Mouse (Mus musculus) lung, embryonic 14.5 days (tissue): ENCODE data around the gene Sctr. TPM values are rescaled to one million over a fixed set of nuclear protein-coding genes. Genes with fewer than 3 reads are reported as not detected.

Experiments used
- ATAC-seq: fragments of 200-750 bp; cut with Nextera tagmentation; 2 replicates; pipeline ENCODE4 v1.8.0; 2017; ENCODE audit warnings: mild to moderate bottlenecking, moderate TSS enrichment, moderate library complexity; ENCODE audit not compliant: insufficient read depth
- DNase-seq: peaks from one replicate; pipeline ENCODE4 v3.0.0-alpha.2; 2015
- H3K27ac ChIP-seq: fragments of 300-500 bp; sonication (generic); 2 replicates; pipeline ENCODE4 v1.5.1; 2014; ENCODE audit warnings: low read depth, mild to moderate bottlenecking, moderate library complexity
- H3K27me3 ChIP-seq: fragments of 300-500 bp; sonication (generic); 2 replicates; pipeline ENCODE4 v1.6.1; 2014; ENCODE audit warnings: low read length, control low read depth; ENCODE audit not compliant: insufficient read depth
- H3K36me3 ChIP-seq: fragments of 300-500 bp; sonication (generic); 2 replicates; pipeline ENCODE4 v1.6.1; 2014; ENCODE audit warnings: control low read depth; ENCODE audit not compliant: insufficient read depth
- H3K4me1 ChIP-seq: fragments of 300-500 bp; sonication (generic); 2 replicates; pipeline ENCODE4 v1.6.1; 2014; ENCODE audit warnings: antibody characterized with exemption, control low read depth; ENCODE audit not compliant: insufficient read depth
- H3K4me2 ChIP-seq: fragments of 300-500 bp; sonication (generic); 2 replicates; pipeline ENCODE4 v1.6.1; 2014; ENCODE audit warnings: mild to moderate bottlenecking
- H3K4me3 ChIP-seq: fragments of 300-500 bp; sonication (generic); 2 replicates; pipeline ENCODE4 v1.5.1; 2014; ENCODE audit warnings: low read depth, low read length
- H3K9ac ChIP-seq: fragments of 300-500 bp; sonication (generic); 2 replicates; pipeline ENCODE4 v1.6.1; 2014
- H3K9me3 ChIP-seq: fragments of 300-500 bp; sonication (generic); 2 replicates; pipeline ENCODE4 v1.6.1; 2016; ENCODE audit warnings: low read depth, low read length, control low read depth
- CTCF ChIP-seq: IDR thresholded peaks from 2 replicates; pipeline ENCODE4 v1.5.1; 2016; ENCODE audit warnings: antibody characterized with exemption, low read depth
- WGBS: fragments of 180-500 bp; shearing (Covaris S2); extraction: QIAGEN DNeasy Blood & Tissue Kit; methylation state at CpG from one replicate; pipeline ENCODE4 v1.1.7; 2014; 5-methylcytosine and 5-hydroxymethylcytosine counted together
- polyA plus RNA-seq: library from polyadenylated mRNA; unstranded; fragments of >200 nt; fragmentation: Nextera tagmentation; extraction: Ambion mirVana; gene quantifications from 2 replicates; pipeline ENCODE4 v1.2.1, GENCODE M21; 2014

Sctr gene
- polyA plus RNA-seq, 1 experiment from 2014 or later, result 0.29 TPM

- H3K27me3 ChIP-seq, result no peaks in the 10 kb centered on the region
- no peak overlapping the region for H3K27ac ChIP-seq
- no peaks in the 10 kb centered on the region for H3K36me3 ChIP-seq
- ATAC-seq (no peak), DNase-seq (no peak)
- no peak overlapping the region for H3K9ac ChIP-seq
- 53% methylated on average over 3 of the region's 3 CpGs for WGBS
- no peak overlapping the region for H3K4me3 ChIP-seq
- no peaks in the 10 kb centered on the region for H3K9me3 ChIP-seq
- H3K4me2 ChIP-seq, result no peak overlapping the region
- TF ChIP-seq CTCF, result 0 out of 2 replicates have a peak, but pooled peaks have one; percentile 12
- no peaks in the 10 kb centered on the region for H3K4me1 ChIP-seq
Measured at GRCm38 (mm10) chr1:120018900-120019299, 12.2 kb downstream of the Sctr start.

- Histone ChIP-seq H3K36me3 (no peaks in the 10 kb centered on the region), H3K4me3 (no peak overlapping the region), H3K4me1 (no peaks in the 10 kb centered on the region), H3K27me3 (no peaks in the 10 kb centered on the region), H3K9ac (no peak overlapping the region), H3K4me2 (no peak overlapping the region), H3K27ac (no peak overlapping the region), H3K9me3 (no peaks in the 10 kb centered on the region)
- WGBS, result 84% methylated on average over 12 of the region's 12 CpGs
- ATAC-seq (no peak), DNase-seq (no peak)
- no peak for TF ChIP-seq CTCF
Measured at GRCm38 (mm10) chr1:120019428-120019827, 12.7 kb downstream of the Sctr start.

GRCm38 (mm10) chr1:120020322-120020897 is 13.7 kb downstream of the Sctr start:
- no peak overlapping the region for H3K9ac ChIP-seq
- no peaks in the 10 kb centered on the region for H3K27me3 ChIP-seq
- H3K27ac ChIP-seq, result no peak overlapping the region
- 0 out of 2 replicates have a peak, but pooled peaks cover 3% of the 10 kb centered on the region for H3K4me1 ChIP-seq
- WGBS, result 61% methylated on average over 7 of the region's 7 CpGs
- TF ChIP-seq CTCF, result no peak
- ATAC-seq, result no peak
- DNase-seq, result no peak
- no peaks in the 10 kb centered on the region for H3K36me3 ChIP-seq
- no peak overlapping the region for H3K4me2 ChIP-seq
- no peaks in the 10 kb centered on the region for H3K9me3 ChIP-seq
- H3K4me3 ChIP-seq, result no peak overlapping the region

- no peak overlapping the region for H3K9ac ChIP-seq
- 78% methylated on average over 17 of the region's 17 CpGs for WGBS
- ATAC-seq (no peak), DNase-seq (peak; percentile 25)
- H3K36me3 ChIP-seq, result no peaks in the 10 kb centered on the region
- no peaks in the 10 kb centered on the region for H3K27me3 ChIP-seq
- no peak overlapping the region for H3K4me3 ChIP-seq
- TF ChIP-seq CTCF, result 0 out of 2 replicates have a peak, but pooled peaks have one; percentile 15
- no peaks in the 10 kb centered on the region for H3K9me3 ChIP-seq
- H3K4me1 ChIP-seq, result 0 out of 2 replicates have a peak, but pooled peaks cover 3% of the 10 kb centered on the region
- H3K27ac ChIP-seq, result no peak overlapping the region
- no peak overlapping the region for H3K4me2 ChIP-seq
Measured at GRCm38 (mm10) chr1:120021951-120022350, 15.3 kb downstream of the Sctr start.

- WGBS, result 40% methylated on average over 10 of the region's 10 CpGs
- Histone ChIP-seq H3K4me2 (no peak overlapping the region), H3K9ac (no peak overlapping the region), H3K4me1 (0 out of 2 replicates have a peak, but pooled peaks cover 3% of the 10 kb centered on the region), H3K9me3 (no peaks in the 10 kb centered on the region), H3K27ac (no peak overlapping the region), H3K4me3 (no peak overlapping the region), H3K36me3 (no peaks in the 10 kb centered on the region), H3K27me3 (no peaks in the 10 kb centered on the region)
- DNase-seq (no peak), ATAC-seq (no peak)
- no peak for TF ChIP-seq CTCF
Measured at GRCm38 (mm10) chr1:120024331-120025049, 17.8 kb downstream of the Sctr start.

GRCm38 (mm10) chr1:120025050-120025439 is 18.4 kb downstream of the Sctr start:
- WGBS, result 5% methylated on average over 2 of the region's 2 CpGs
- no peak for DNase-seq
- no peaks in the 10 kb centered on the region for H3K36me3 ChIP-seq
- no peak overlapping the region for H3K27ac ChIP-seq
- ATAC-seq, result peak; percentile 26; the same call in 1 of the 2 replicates
- H3K4me3 ChIP-seq, result no peak overlapping the region
- no peaks in the 10 kb centered on the region for H3K9me3 ChIP-seq
- no peak overlapping the region for H3K4me2 ChIP-seq
- H3K9ac ChIP-seq, result no peak overlapping the region
- H3K27me3 ChIP-seq, result no peaks in the 10 kb centered on the region
- no peak for TF ChIP-seq CTCF
- H3K4me1 ChIP-seq, result 0 out of 2 replicates have a peak, but pooled peaks cover 3% of the 10 kb centered on the region

- no peaks in the 10 kb centered on the region for H3K9me3 ChIP-seq
- no peak for ATAC-seq
- H3K27ac ChIP-seq, result no peak overlapping the region
- H3K4me1 ChIP-seq, result 0 out of 2 replicates have a peak, but pooled peaks cover 3% of the 10 kb centered on the region
- H3K4me3 ChIP-seq, result no peak overlapping the region
- H3K36me3 ChIP-seq, result no peaks in the 10 kb centered on the region
- H3K9ac ChIP-seq, result no peak overlapping the region
- DNase-seq, result no peak
- WGBS, result 73% methylated on average over 4 of the region's 4 CpGs
- no peak overlapping the region for H3K4me2 ChIP-seq
- H3K27me3 ChIP-seq, result no peaks in the 10 kb centered on the region
- TF ChIP-seq CTCF, result no peak
Measured at GRCm38 (mm10) chr1:120027693-120028092, 21.0 kb downstream of the Sctr start.
